Mouse (Mus musculus): ENCODE data around the gene 4933416C03Rik. TPM values are rescaled to one million over a fixed set of nuclear protein-coding genes. Genes with fewer than 3 reads are reported as not detected.

4933416C03Rik gene
- total and polyA plus RNA-seq, 2 experiments from 2014 or later, result not detected

GRCm38 (mm10) chr10:116108176-116108575, 5.5 kb downstream of the 4933416C03Rik start:
- Histone ChIP-seq H3K4me3 (ENCODE audit: low read depth, low read length) (no peak overlapping the region), H3K9ac (replicated peaks; ENCODE audit: low read length, poor library complexity, severe bottlenecking) (no peak overlapping the region), H3K27me3 (ENCODE audit: insufficient read depth, low read length) (no peaks in the 10 kb centered on the region), H3K4me1 (ENCODE audit: insufficient read depth, low read length) (no peaks in the 10 kb centered on the region), H3K9me3 (ENCODE audit: low read length) (no peaks in the 10 kb centered on the region), H3K36me3 (ENCODE audit: insufficient read depth, low read length) (no peaks in the 10 kb centered on the region), H3K4me2 (ENCODE audit: low read depth, low read length, poor library complexity, severe bottlenecking) (no peak overlapping the region), H3K27ac (ENCODE audit: low read depth, low read length) (no peak overlapping the region)
- TF ChIP-seq CTCF (IDR thresholded peaks at IDR 0.05), result no peak
- ATAC-seq (ENCODE audit: low FRiP score), result no peak
- peak; percentile 30 for DNase-seq (ENCODE audit: low spot score)
- WGBS, result 70% methylated on average over 4 of the region's 4 CpGs

- no peak for DNase-seq (ENCODE audit: low spot score)
- no peak for ATAC-seq (ENCODE audit: low FRiP score)
- no peaks in the 10 kb centered on the region for H3K27me3 ChIP-seq (ENCODE audit: insufficient read depth, low read length)
- H3K4me3 ChIP-seq (ENCODE audit: low read depth, low read length), result no peak overlapping the region
- no peaks in the 10 kb centered on the region for H3K36me3 ChIP-seq (ENCODE audit: insufficient read depth, low read length)
- H3K9ac ChIP-seq (replicated peaks; ENCODE audit: low read length, poor library complexity, severe bottlenecking), result no peak overlapping the region
- WGBS, result 95% methylated on average over 7 of the region's 7 CpGs
- H3K27ac ChIP-seq (ENCODE audit: low read depth, low read length), result no peak overlapping the region
- no peak overlapping the region for H3K4me2 ChIP-seq (ENCODE audit: low read depth, low read length, poor library complexity, severe bottlenecking)
- TF ChIP-seq CTCF (IDR thresholded peaks at IDR 0.05), result no peak
- H3K9me3 ChIP-seq (ENCODE audit: low read length), result no peaks in the 10 kb centered on the region
- no peaks in the 10 kb centered on the region for H3K4me1 ChIP-seq (ENCODE audit: insufficient read depth, low read length)
These were observed 15.2 kb downstream of the 4933416C03Rik start for GRCm38 (mm10) chr10:116098470-116098869.

- ATAC-seq (ENCODE audit: low FRiP score), result no peak
- no peak for TF ChIP-seq CTCF (IDR thresholded peaks at IDR 0.05)
- Histone ChIP-seq H3K9me3 (ENCODE audit: low read length) (no peaks in the 10 kb centered on the region), H3K36me3 (ENCODE audit: insufficient read depth, low read length) (no peaks in the 10 kb centered on the region), H3K4me2 (ENCODE audit: low read depth, low read length, poor library complexity, severe bottlenecking) (no peak overlapping the region), H3K27ac (ENCODE audit: low read depth, low read length) (no peak overlapping the region), H3K4me3 (ENCODE audit: low read depth, low read length) (no peak overlapping the region), H3K9ac (replicated peaks; ENCODE audit: low read length, poor library complexity, severe bottlenecking) (no peak overlapping the region), H3K4me1 (ENCODE audit: insufficient read depth, low read length) (no peaks in the 10 kb centered on the region), H3K27me3 (ENCODE audit: insufficient read depth, low read length) (no peaks in the 10 kb centered on the region)
- no peak for DNase-seq (ENCODE audit: low spot score)
- 91% methylated on average over 13 of the region's 13 CpGs for WGBS
These were observed 17.3 kb downstream of the 4933416C03Rik start for GRCm38 (mm10) chr10:116096466-116096865.

- ATAC-seq (ENCODE audit: low FRiP score) (no peak), DNase-seq (ENCODE audit: low spot score) (peak; percentile 32)
- Histone ChIP-seq H3K4me2 (ENCODE audit: low read depth, low read length, poor library complexity, severe bottlenecking) (no peak overlapping the region), H3K9ac (replicated peaks; ENCODE audit: low read length, poor library complexity, severe bottlenecking) (no peak overlapping the region), H3K36me3 (ENCODE audit: insufficient read depth, low read length) (no peaks in the 10 kb centered on the region), H3K4me3 (ENCODE audit: low read depth, low read length) (no peak overlapping the region), H3K27ac (ENCODE audit: low read depth, low read length) (no peak overlapping the region), H3K27me3 (ENCODE audit: insufficient read depth, low read length) (no peaks in the 10 kb centered on the region), H3K9me3 (ENCODE audit: low read length) (no peaks in the 10 kb centered on the region), H3K4me1 (ENCODE audit: insufficient read depth, low read length) (no peaks in the 10 kb centered on the region)
- 22% methylated on average over 3 of the region's 3 CpGs for WGBS
- peak; percentile 61 for TF ChIP-seq CTCF (IDR thresholded peaks at IDR 0.05)
These were observed 29.8 kb downstream of the 4933416C03Rik start for GRCm38 (mm10) chr10:116083965-116084364.

- DNase-seq (ENCODE audit: low spot score), result peak; percentile 13
- Histone ChIP-seq H3K4me2 (ENCODE audit: low read depth, low read length, poor library complexity, severe bottlenecking) (no peak overlapping the region), H3K27me3 (ENCODE audit: insufficient read depth, low read length) (no peaks in the 10 kb centered on the region), H3K9me3 (ENCODE audit: low read length) (no peaks in the 10 kb centered on the region), H3K4me3 (ENCODE audit: low read depth, low read length) (no peak overlapping the region), H3K36me3 (ENCODE audit: insufficient read depth, low read length) (no peaks in the 10 kb centered on the region), H3K27ac (ENCODE audit: low read depth, low read length) (no peak overlapping the region), H3K9ac (replicated peaks; ENCODE audit: low read length, poor library complexity, severe bottlenecking) (no peak overlapping the region), H3K4me1 (ENCODE audit: insufficient read depth, low read length) (no peaks in the 10 kb centered on the region)
- no peak for ATAC-seq (ENCODE audit: low FRiP score)
- WGBS, result 95% methylated on average over 6 of the region's 6 CpGs
- TF ChIP-seq CTCF (IDR thresholded peaks at IDR 0.05), result no peak
These were observed 32.9 kb downstream of the 4933416C03Rik start for GRCm38 (mm10) chr10:116080841-116081240.

GRCm38 (mm10) chr10:116079396-116079795, 34.3 kb downstream of the 4933416C03Rik start:
- Histone ChIP-seq H3K4me2 (ENCODE audit: low read depth, low read length, poor library complexity, severe bottlenecking) (no peak overlapping the region), H3K9me3 (ENCODE audit: low read length) (no peaks in the 10 kb centered on the region), H3K4me3 (ENCODE audit: low read depth, low read length) (no peak overlapping the region), H3K9ac (replicated peaks; ENCODE audit: low read length, poor library complexity, severe bottlenecking) (no peak overlapping the region), H3K36me3 (ENCODE audit: insufficient read depth, low read length) (no peaks in the 10 kb centered on the region), H3K27ac (ENCODE audit: low read depth, low read length) (no peak overlapping the region), H3K27me3 (ENCODE audit: insufficient read depth, low read length) (no peaks in the 10 kb centered on the region), H3K4me1 (ENCODE audit: insufficient read depth, low read length) (no peaks in the 10 kb centered on the region)
- 30% methylated on average over 7 of the region's 7 CpGs for WGBS
- DNase-seq (ENCODE audit: low spot score), result no peak
- no peak for TF ChIP-seq CTCF (IDR thresholded peaks at IDR 0.05)
- no peak for ATAC-seq (ENCODE audit: low FRiP score)
